Mouse (Mus musculus) embryonic fibroblast, embryonic 13.5 days (primary cell): ENCODE results near the gene Loxl1. TPM values are rescaled to one million over a fixed set of nuclear protein-coding genes. Genes with fewer than 3 reads are reported as not detected.

Source experiments
- H3K27ac ChIP-seq: 2 replicates; pipeline ENCODE4 v1.5.1; 2012; ENCODE audit warnings: low read length, control low read depth, inconsistent platforms; ENCODE audit not compliant: insufficient read depth
- H3K4me1 ChIP-seq: 2 replicates; pipeline ENCODE4 v1.6.1; 2011; ENCODE audit warnings: low read length; ENCODE audit not compliant: control insufficient read depth, insufficient read depth
- H3K4me3 ChIP-seq: 2 replicates; pipeline ENCODE4 v1.5.1; 2011; ENCODE audit warnings: mild to moderate bottlenecking, control low read depth, low read length; ENCODE audit not compliant: insufficient read depth
- CTCF ChIP-seq: IDR thresholded peaks from 2 replicates; pipeline ENCODE4 v1.5.1; 2011; ENCODE audit warnings: mild to moderate bottlenecking, control low read depth, low read length, moderate library complexity, borderline replicate concordance; ENCODE audit not compliant: insufficient read depth
- POLR2A ChIP-seq: IDR thresholded peaks from 2 replicates; pipeline ENCODE4 v1.6.1; 2011; ENCODE audit warnings: low read depth, mild to moderate bottlenecking, control low read depth, low read length, moderate library complexity
- polyA plus RNA-seq: library from polyadenylated mRNA; stranded (reverse); fragments of >200 nt; gene quantifications from 2 replicates; pipeline ENCODE4 v1.2.4, GENCODE M21; 2011; ENCODE audit warnings: low read depth; ENCODE audit not compliant: missing spikeins, insufficient read length

Gene Loxl1
- polyA plus RNA-seq, 1 experiment = 158 TPM

GRCm38 (mm10) chr9:58242696-58243095 is 70.3 kb downstream of the Loxl1 start:
- TF ChIP-seq POLR2A (no peak), CTCF (no peak)
- Histone ChIP-seq H3K4me1 (peaks cover 7% of the 10 kb centered on the region), H3K4me3 (no peak overlapping the region), H3K27ac (no peak overlapping the region)

- Histone ChIP-seq H3K27ac (no peak overlapping the region), H3K4me1 (peaks cover 7% of the 10 kb centered on the region), H3K4me3 (no peak overlapping the region)
- no peak for TF ChIP-seq CTCF
- TF ChIP-seq POLR2A = no peak
Measured at GRCm38 (mm10) chr9:58241780-58242485, 71.1 kb downstream of the Loxl1 start.

Other genes starting within 250 kb of the Loxl1 start
- 0.42 TPM in 1 of 2 replicates, not detected in the other for gene Stra6, start 249.4 kb downstream of the Loxl1 start, polyA plus RNA-seq
- gene Ccdc33, start 194.4 kb downstream of the Loxl1 start, polyA plus RNA-seq = not detected in 2 replicates
- 17.8 and 36.3 TPM in 2 replicates for gene Islr, start 108.9 kb downstream of the Loxl1 start, polyA plus RNA-seq
- gene Islr2, start 108.9 kb downstream of the Loxl1 start, polyA plus RNA-seq = 0.30 TPM in 1 of 2 replicates, not detected in the other
- 56.3 and 86.6 TPM in 2 replicates for gene Pml, start 63.4 kb downstream of the Loxl1 start, polyA plus RNA-seq
- gene Stoml1, start 60.0 kb downstream of the Loxl1 start, polyA plus RNA-seq = 25.9 and 27.0 TPM in 2 replicates
- not detected in 2 replicates for gene Tbc1d21, start 57.3 kb upstream of the Loxl1 start, polyA plus RNA-seq
- gene Insyn1, start 175.4 kb upstream of the Loxl1 start, polyA plus RNA-seq = 27.1 and 27.5 TPM in 2 replicates
- gene Cd276, start 242.3 kb upstream of the Loxl1 start, polyA plus RNA-seq = 62.4 and 64.1 TPM in 2 replicates